Mouse (Mus musculus) cerebellum, adult 2 months (tissue): ENCODE measurements at regions not wholly inside any gene's neighbourhood (a gene's known extent, or its start where the extent isn't known, plus 50 kb on each side); places are given as distances from the start of the nearest gene placed in this dataset.

Experiments
- DNase-seq, 2 experiments: peaks; one replicate each; pipeline ENCODE4 v3.0.0; 2021
- H3K27ac ChIP-seq: fragments of 200-500 bp; 2 replicates; pipeline ENCODE4 v1.5.1; 2012; ENCODE audit warnings: low read length, control low read depth, inconsistent platforms; ENCODE audit not compliant: insufficient read depth
- H3K27me3 ChIP-seq: fragments of 200-500 bp; 2 replicates; pipeline ENCODE4 v1.6.1; 2012; ENCODE audit warnings: inconsistent platforms, mild to moderate bottlenecking, low read length, moderate library complexity; ENCODE audit not compliant: control insufficient read depth, insufficient read depth
- H3K4me1 ChIP-seq: fragments of 200-500 bp; 2 replicates; pipeline ENCODE4 v1.6.1; 2011; ENCODE audit warnings: low read length; ENCODE audit not compliant: control insufficient read depth, insufficient read depth
- H3K4me3 ChIP-seq: fragments of 200-500 bp; replicated peaks from 2 replicates; pipeline ENCODE3; 2011; ENCODE audit warnings: mild to moderate bottlenecking, low read depth, low read length, control low read depth; ENCODE audit not compliant: insufficient read depth
- CTCF ChIP-seq: fragments of 200-500 bp; IDR thresholded peaks from 2 replicates; pipeline ENCODE4 v1.5.1; 2011; ENCODE audit warnings: low read depth, mild to moderate bottlenecking, control low read depth, low read length, moderate library complexity, borderline replicate concordance; ENCODE audit not compliant: insufficient read depth
- POLR2A ChIP-seq: fragments of 200-500 bp; IDR thresholded peaks from 2 replicates; pipeline ENCODE4 v1.6.1; 2011; ENCODE audit warnings: low read length, control low read depth, borderline replicate concordance; ENCODE audit not compliant: insufficient read depth
- WGBS: fragments of 180-500 bp; shearing (Covaris S2); methylation state at CpG from one replicate; pipeline ENCODE4 v1.1.7; 2018; 5-methylcytosine and 5-hydroxymethylcytosine counted together

- WGBS, result 78% methylated on average over 6 of the region's 6 CpGs
- no peaks in the 10 kb centered on the region for H3K27me3 ChIP-seq
- TF ChIP-seq CTCF, result no peak
- no peak for TF ChIP-seq POLR2A
- H3K4me1 ChIP-seq, result no peaks in the 10 kb centered on the region
- DNase-seq, result no peak
- H3K4me3 ChIP-seq, result no peak overlapping the region
- no peak overlapping the region for H3K27ac ChIP-seq
Observed at GRCm38 (mm10) chr16:55555224-55555623, 257.4 kb upstream of the Zpld1 start.

- DNase-seq, result no peak
- no peaks in the 10 kb centered on the region for H3K27me3 ChIP-seq
- WGBS, result 52% methylated on average over 4 of the region's 4 CpGs
Observed at GRCm38 (mm10) chr16:55553896-55554295, 256.1 kb upstream of the Zpld1 start.

DNA sequence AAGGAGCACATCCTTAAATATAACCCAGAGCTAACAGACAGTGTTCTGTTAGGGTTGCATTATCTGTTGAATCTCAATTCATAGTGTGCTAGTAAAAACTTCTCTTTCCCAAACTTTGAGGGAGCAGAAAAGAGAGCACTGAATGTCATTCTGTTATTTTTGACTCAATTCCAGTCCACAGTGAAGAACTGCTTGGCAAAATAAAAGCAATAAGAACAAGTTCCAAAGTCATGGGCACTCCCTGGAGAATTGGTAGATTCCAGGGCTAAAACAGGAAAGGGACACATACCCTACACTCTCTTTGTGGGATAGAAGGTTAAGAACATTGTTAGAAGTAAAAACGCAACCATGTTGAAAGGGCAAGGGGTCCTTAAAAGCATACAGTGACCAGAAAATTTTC is 253.6 kb upstream of the Zpld1 start:
- WGBS, result 93% methylated on average over 1 of the region's 1 CpGs
- Histone ChIP-seq H3K4me3 (no peak overlapping the region), H3K4me1 (no peaks in the 10 kb centered on the region), H3K27ac (no peak overlapping the region), H3K27me3 (no peaks in the 10 kb centered on the region)
- TF ChIP-seq POLR2A, result no peak
- TF ChIP-seq CTCF, result no peak
- DNase-seq, result no peak

More at GRCm38 (mm10) chr16:55553896-55554295, 256.1 kb upstream of the Zpld1 start:
- Histone ChIP-seq H3K4me1 (no peaks in the 10 kb centered on the region), H3K27ac (no peak overlapping the region), H3K4me3 (no peak overlapping the region)
- TF ChIP-seq POLR2A (no peak), CTCF (no peak)

DNA sequence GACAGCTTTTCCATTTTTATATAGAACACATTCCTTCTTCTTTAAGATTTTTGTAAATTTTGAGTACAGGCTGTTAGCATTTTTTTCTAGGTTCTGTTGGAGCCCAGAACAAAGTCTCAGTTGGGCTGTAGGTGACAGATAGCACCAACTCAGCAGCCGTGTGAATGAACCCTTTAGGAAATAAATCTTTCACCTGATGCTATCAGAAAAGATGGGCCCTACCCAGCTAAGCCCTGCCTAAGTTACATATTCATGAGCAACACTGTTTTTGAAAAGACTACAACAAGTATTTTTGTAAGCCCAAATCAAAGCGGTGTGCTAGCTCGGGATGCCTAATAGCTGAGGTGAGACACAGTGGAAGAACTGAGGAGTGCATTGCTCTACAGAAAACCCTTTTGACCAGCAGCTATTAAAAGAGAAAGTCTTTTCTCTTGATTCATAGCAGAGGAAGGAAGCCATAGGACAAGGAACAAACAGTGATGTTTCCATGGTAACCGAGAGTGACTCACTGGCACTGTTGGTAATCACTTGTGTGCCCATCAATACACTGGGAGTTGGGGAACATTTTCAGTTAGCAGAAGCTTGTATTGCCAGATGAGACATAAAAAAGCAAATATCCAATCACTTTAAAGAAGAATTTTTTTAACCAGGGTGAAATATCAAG is 253.0 kb upstream of the Zpld1 start:
- H3K27me3 ChIP-seq, result no peaks in the 10 kb centered on the region
- TF ChIP-seq POLR2A (no peak), CTCF (no peak)
- no peak for DNase-seq
- no peak overlapping the region for H3K4me3 ChIP-seq
- H3K4me1 ChIP-seq, result no peaks in the 10 kb centered on the region
- WGBS, result 61% methylated on average over 4 of the region's 4 CpGs
- H3K27ac ChIP-seq, result no peak overlapping the region

DNA sequence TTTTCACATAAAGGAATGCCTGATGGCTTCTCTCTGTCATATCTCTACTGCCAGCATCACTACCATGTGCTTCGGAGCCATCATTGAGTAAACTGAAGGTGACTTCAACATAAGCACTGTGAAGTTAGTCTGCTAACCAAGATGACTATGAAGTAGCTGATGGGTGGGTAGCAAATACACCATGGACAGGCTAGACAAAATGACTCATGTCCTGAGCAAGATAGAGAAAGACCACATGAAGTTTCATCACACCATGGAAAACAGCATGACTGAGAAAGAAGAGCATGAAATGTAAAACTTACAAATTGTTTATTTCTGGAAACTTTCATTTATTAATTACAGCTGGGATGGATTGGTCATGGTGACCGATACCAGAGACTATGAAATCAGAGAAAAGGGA is 249.3 kb upstream of the Zpld1 start:
- no peak for TF ChIP-seq POLR2A
- no peak for TF ChIP-seq CTCF
- DNase-seq, result no peak
- Histone ChIP-seq H3K4me1 (no peaks in the 10 kb centered on the region), H3K4me3 (no peak overlapping the region), H3K27ac (no peak overlapping the region), H3K27me3 (no peaks in the 10 kb centered on the region)
- WGBS, result 94% methylated on average over 2 of the region's 2 CpGs

DNA sequence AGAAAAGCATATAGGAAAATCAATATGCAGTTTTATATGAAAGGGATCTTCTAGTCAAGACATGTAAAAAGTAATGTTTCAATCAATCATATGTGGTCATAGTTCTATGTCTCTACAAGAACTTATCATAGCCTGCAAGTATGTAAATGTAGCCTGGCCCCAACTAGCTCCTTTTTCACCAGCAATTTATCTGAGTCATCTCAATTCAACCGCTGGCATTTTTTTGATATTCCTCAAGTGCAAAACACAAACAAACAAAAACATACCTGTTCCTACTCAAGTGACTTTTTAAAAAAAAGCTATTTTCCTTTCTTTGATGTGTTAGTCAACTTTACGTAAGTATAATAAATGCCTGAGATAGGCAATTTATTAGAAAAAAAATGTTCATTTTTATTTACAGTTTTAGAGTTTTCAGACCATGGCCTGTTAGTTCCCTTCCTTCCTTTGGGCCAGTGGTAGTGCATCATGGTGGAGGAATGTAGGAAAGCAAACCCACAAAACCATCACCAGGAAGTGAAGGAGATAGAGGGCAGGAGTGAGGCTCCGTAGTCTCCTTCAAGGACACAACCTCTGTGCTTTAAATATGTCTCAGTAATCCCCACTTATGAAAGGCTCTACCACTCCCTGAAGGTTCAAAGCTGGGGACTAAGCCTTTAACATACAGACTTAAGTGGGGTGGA is 242.7 kb upstream of the Zpld1 start:
- no peak for TF ChIP-seq CTCF
- TF ChIP-seq POLR2A, result no peak
- H3K4me3 ChIP-seq, result no peak overlapping the region
- 94% methylated on average over 3 of the region's 3 CpGs for WGBS
- no peaks in the 10 kb centered on the region for H3K4me1 ChIP-seq
- DNase-seq, result no peak
- H3K27me3 ChIP-seq, result no peaks in the 10 kb centered on the region
- H3K27ac ChIP-seq, result no peak overlapping the region

GRCm38 (mm10) chr16:55539179-55539578 is 241.4 kb upstream of the Zpld1 start:
- Histone ChIP-seq H3K27me3 (no peaks in the 10 kb centered on the region), H3K4me1 (no peaks in the 10 kb centered on the region), H3K27ac (no peak overlapping the region), H3K4me3 (no peak overlapping the region)
- TF ChIP-seq POLR2A (no peak), CTCF (no peak)
- WGBS, result 58% methylated on average over 1 of the region's 1 CpGs
- no peak for DNase-seq

DNA sequence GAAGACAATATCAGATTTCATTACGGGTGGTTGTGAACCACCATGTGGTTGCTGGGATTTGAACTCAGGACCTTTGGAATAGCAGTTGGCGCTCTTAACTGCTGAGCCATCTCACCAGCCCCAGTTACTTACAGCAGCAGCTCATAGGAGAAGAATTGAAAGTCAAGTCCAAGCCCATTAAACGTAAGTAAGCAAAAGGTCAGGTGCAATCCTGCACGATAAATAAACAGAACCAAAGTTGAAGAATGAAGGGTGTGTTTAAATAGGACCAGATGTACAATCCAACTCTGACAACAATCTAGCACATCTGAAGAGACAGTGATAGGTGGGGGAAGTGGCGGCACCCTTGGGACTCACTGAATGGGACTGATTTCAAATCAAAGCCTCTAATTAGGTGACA is 239.8 kb upstream of the Zpld1 start:
- TF ChIP-seq POLR2A (no peak), CTCF (no peak)
- Histone ChIP-seq H3K4me3 (no peak overlapping the region), H3K27ac (no peak overlapping the region), H3K27me3 (no peaks in the 10 kb centered on the region), H3K4me1 (no peaks in the 10 kb centered on the region)
- WGBS, result 90% methylated on average over 5 of the region's 5 CpGs
- DNase-seq, result no peak
